Mouse (Mus musculus) retina, postnatal 7 days (tissue): ENCODE data around the gene Bhmt2.

Experiments
- DNase-seq: peaks from one replicate; pipeline ENCODE4 v3.0.0-alpha.2; 2012; ENCODE audit warnings: low read depth, low spot score

The Bhmt2 gene

DNA sequence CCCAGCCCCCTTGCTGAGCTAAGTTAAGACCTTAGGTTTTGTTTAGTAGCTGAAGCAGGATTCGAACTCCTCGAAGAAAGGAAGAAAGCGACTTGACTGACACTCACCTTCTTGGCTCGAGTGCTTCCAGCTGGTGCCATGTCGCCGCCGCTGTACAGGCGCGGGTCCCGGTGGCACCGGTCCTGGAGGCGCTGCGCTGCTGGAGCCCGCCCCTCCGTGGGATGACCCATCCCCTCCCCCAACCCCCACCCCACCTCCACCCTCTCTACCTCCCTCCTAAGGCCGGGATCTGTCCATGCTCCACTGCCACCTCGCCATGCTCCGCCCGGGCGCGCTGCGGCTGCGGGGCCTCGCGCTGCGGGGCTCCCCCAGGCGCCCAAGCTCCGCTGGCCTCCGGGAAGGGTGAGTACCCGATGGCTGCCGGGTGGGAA, at the start of gene Bhmt2, which contains the start of gene Dmgdh:
Gene Bhmt2 (minus strand): TSS at position 172 of the 431 bp plus-strand sequence.
Gene Dmgdh (plus strand): TSS at position 303 of the 431 bp plus-strand sequence.
- no peak for DNase-seq

DNA sequence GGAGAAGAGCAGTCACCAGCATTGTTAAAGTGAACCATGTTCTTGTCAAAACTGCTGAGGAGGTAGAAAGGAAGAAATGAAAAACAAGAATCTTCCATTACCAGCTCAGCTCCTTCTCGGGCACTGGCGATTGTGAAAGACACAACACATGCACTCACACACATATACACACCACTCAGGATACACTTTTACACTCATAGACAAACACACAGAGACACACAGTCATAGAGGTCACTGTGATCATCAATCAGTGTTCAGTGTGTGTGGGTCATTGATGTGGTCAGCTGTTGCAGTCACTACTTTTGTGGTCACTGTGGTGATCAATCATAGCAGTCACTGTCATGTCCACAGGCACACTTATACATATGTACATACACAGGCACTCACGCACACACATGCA, 49.4 kb upstream of the Bhmt2 start:
- DNase-seq: no peak

DNA sequence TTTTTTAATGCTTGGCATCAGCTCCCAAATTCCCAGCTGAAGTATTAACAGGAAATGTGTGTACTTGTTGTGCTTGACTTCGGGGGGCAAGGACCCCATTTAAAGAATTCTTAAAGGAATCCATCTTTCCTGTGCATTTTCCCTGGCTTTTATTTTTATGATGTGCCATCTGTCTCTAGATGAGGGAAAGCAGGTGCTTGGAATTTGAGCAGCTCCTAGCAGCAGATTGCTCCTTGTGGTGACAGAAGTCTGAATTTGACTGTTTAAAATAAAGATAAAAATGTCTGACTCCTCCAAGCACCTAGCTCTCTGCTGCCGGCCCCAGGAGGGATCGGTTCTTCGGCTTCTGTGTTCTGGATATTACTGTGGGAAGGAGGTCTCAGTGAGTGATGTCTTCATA, 47.8 kb upstream of the Bhmt2 start:
- no peak for DNase-seq

DNA sequence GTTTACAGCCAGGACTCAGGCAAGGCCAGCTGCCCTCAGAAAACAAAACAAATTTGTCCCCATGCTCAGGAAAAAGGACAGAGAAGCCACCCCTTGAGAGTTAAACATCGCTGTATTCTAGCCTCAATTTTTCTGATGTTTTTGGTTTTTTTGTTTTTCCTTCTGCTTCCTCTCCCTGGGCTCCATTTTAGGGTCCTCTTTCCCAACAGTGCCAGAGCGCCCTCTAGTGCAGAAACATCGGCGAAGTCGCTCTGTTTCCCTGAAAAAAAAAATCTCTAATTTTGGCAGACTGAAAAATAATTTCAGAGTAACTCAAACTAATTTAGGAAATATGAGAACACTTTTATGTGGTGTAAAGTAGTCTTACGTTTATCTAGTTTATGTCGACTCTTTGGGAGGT, 44.8 kb upstream of the Bhmt2 start:
- DNase-seq: peak; percentile 54

DNA sequence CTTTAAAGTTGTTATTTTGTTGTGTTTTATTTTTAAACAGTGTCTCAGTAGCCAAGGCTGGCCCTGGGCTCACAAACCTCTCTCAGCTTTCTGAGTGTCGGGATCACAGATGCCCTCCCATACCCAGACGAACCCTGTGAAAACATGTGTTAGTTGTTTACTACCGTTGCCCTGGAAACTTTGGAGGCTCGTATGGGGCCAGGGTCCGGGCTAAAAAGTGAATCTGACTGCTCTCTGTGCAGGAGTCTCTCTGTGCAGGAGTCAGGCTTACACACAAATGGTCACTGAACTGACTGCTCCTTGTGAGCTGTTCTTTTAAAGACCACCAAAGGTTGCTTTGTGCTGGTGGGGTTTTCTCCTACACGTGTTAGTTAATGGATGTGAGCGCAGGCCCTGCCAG, 43.0 kb upstream of the Bhmt2 start:
- no peak for DNase-seq

DNA sequence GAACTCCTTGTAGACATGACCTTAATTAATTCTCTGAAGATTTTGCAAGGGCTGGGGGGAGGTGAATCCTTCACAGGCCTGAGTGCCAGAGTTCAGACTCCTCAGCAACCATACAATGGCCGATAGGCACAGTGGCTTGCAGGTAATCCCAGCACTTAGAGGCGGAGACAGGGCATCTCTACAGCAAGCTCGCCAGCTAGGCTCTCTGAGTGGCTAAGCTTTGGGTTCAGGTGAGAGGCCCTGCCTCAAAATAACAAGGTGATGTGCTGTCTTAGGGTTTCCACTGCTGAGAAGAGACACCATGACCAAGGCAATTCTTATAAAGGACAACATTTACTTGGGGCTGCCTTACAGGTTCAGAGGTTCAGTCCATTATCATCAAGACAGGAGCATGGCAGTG, 39.7 kb upstream of the Bhmt2 start:
- no peak for DNase-seq

DNA sequence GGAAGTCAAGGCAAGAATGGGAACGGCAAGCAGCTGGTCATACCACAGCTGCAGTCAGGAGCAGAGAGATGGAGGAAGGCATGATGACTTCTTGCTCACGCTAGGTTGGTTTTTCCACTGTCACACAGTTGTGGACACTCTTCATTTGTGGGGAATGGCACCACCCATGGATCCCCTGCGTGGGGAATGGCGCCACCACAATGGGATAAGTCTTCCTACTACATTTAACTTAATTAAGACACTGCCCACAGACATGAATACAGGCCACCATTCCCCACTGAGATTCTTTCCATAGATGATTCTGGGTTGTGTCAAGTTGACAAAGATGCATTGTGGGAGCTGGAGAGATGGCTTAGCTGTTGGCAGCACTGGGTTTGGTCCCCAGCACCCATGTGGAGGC, 38.3 kb upstream of the Bhmt2 start:
- DNase-seq: no peak

DNA sequence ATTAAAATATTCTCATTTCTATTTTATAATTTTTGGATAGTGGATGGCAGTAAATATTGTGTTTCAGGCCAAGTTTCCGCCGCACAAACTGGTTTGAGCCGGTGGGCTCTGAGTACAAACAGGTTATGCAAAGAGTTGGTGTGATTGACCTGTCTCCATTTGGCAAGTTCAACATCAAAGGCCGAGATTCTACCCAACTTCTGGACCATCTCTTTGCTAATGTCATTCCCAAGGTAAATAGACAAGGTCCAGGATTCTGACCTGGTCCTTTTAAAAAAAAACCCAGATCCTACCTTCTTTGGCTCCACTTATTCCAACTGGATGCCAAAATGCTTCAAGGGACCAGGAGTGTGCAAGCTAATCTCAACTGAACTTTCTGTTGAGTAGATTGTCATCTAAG, 37.1 kb upstream of the Bhmt2 start:
- DNase-seq: no peak

DNA sequence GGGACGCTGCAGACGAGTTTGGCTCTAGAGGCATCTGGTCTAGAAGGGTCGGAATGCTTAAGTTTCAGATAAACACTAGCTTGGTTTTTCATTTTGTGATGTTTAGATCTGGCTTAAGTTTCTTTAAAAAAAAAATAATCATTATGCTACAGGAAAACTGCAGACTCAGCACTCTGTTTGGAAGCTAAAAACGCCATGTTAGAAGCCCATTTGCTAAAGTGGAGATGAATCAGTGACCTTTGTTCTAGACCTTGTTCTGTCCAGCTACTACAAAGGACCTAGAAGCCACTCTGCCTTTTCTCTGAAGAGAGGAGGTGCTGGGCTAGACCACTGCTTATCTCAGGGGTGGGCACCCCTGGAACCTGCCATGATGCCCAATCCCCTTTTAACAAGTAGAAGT, 36.2 kb upstream of the Bhmt2 start:
- no peak for DNase-seq

DNA sequence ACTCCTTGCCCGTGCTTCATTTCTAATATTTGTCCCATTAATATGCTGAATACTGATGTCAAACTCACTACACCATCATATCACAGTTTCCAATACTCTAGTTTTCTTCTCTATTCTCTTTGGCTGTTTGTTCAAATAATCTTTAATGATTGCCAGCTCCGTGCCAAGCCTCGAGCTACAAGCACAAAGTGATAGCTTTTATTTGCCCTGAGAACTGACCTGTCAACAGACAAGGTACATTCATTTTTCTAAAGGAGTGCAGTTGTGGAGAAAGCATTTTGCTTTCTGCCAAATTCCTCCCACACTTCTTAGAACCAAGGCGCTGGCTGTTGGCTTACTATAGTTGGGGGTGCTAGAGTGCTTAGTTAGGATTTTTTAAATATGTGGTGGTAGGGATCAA, 33.2 kb upstream of the Bhmt2 start:
- DNase-seq: no peak

DNA sequence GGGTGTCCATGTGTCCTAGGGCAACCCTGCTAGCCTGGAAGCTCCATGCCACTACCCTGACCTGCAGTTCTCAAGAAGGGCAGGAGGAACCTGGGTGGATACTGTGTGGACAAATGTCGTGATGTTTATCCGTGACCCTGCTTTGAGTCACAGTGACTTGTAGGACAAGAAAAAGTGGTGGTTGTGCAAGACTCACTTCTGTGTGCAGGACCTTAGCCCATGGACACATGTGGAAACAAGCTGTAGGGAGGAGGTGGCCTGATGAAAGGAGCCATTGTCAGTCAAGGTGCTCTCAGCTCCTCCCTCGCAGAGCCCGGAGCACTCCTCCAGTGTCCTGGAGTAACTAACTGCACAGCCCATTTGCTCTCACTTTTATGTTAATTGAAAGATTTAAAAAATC, 31.6 kb upstream of the Bhmt2 start:
- DNase-seq: no peak

DNA sequence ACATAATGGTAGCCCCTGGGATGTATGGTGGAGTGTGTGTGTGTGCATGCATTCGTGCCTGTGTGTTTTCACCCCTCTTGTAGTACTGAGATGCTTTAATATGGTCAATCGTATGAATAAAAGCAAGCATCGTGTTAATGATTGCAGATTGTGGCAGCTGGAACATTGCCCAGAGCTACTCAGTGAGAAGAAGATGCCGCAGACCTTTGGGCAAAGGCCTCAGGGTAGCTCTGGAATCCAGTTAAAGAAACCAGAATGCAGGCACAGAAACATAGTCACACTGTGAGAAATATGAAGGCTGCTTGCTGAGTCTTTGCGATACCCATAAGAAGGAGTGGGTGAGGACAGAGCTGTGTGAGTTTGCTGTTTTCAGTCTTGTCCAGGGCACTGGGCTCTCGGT, 24.8 kb upstream of the Bhmt2 start:
- DNase-seq: no peak

DNA sequence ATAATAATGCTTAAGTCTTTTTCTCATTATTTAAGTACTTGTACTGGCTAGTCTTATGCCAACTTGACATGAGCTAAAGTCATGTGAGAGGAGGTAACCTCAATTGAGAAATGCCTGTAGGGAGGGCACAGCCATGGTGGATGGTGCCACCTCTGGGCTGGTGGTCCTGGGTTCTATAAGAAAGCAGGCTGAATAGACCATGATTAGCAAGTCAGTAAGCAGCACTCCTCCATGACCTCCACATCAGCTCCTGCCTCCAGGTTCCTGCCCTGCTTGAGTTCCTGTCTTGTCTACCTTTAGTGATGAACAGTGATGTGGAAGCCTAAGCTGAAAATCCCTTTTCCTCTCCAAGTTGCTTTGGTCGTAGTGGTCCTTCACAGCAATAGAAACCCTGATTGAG, 16.7 kb upstream of the Bhmt2 start:
- no peak for DNase-seq

DNA sequence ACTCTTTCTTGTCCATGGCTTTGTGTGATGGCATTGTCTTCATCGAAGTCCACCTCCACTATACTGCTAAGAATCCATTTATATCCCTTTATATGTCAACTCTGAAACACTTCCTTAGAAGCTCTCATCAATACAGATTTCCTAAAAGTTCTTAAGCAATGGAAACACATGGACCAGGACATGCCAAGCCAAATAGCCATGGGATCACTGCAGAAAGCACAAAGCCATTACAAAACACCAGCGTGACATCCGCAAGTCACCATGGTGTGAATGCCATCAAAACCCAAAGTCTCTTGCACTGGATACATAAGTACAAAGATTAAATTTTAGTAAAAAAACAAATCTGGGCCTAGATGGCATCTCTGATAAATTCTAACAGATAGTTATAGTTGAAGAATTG, 15.5 kb upstream of the Bhmt2 start:
- DNase-seq: no peak

DNA sequence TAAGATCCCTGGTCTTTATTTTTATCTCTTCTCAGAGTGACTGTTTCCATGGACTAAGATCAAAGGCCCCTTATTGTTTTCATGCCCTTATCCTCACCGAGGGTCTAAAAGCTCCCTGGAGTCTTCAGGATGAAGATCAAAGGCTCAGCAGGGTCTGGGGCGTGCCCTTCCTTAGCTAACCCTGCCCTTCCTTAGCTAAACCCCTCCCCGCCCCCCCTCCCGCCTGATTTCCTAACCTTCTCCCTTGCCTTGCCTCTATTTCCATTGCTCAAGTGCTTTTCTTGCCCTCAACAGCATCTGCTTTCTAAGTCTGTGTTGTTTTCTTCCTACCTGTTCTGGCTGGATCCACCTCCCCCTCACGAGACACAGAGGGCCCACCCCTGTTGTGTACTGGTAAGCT, 13.2 kb upstream of the Bhmt2 start:
- DNase-seq: no peak

DNA sequence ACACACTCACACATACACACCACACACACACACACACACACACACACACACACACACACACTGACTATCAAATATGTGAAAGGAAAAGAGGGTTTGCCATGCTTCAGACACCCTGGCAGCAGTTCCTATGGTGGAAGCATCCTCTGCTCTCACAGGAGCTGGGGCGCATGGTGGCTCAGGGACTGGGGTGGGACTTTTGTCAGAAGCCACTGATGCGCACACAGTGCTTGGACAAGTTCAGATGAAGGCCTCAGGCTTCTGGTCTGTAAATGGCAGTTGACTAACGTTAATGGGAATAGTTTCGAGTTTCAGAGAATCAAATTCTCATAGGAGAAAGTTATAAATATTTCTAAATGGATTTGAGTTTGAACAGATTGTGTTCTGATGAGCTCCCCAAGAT, 11.1 kb upstream of the Bhmt2 start:
- DNase-seq: no peak

DNA sequence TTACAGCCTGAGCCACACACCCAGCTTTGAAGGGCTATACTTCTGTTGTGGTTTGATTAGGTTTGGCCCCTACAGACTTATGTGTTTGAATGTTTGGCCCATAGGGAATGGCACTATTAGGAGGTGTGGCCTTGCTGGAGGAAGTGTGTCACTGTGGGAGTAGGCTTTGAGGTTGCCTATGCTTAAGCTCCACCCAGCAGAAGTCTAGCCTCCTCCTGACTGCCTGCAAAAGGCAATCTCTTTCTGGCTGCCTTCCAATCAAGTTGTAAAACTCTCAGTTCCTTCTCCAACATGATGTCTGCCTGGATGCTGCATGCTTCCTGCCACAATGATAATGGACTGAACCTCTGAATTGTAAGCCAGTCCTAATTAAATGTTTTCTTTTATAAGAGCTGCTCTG, 9.2 kb upstream of the Bhmt2 start:
- no peak for DNase-seq

DNA sequence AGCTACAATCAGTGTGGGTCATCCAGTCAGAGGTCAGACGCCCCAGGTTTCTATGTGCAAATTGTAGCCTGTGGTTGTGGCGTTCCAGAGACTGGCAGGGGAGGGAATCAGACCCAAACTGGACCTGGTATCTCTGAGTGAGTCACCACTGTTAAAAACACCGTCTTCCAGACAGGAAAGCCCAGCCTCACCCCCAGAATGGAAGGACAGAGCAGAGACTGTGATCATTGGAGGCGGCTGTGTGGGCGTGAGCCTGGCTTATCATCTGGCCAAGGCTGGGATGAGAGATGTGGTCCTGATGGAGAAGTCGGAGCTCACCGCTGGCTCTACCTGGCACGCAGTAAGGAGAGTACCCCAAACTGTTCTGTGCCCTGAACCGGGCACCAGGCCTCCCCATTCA, 2.8 kb upstream of the Bhmt2 start:
- no peak for DNase-seq

DNA sequence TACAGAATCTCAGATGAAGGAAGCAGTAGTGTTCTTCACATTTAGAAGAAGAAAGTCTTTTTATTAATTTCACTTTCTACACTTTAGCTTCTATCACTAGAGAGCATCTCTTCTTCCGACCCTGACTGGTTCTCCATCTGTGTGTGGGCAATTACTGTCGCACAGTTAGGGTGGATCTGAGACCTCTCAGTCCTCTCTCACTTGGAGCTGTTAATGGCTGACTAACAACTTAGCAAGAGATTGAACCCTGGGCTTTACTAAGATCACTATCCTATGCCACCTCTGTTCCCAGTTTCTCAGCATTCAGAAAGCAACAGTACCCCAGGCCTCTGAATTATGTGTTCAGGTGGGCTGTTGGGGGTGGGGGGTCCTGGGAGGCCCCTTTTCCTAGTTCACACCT, 806 bp downstream of the Bhmt2 start:
- no peak for DNase-seq

DNA sequence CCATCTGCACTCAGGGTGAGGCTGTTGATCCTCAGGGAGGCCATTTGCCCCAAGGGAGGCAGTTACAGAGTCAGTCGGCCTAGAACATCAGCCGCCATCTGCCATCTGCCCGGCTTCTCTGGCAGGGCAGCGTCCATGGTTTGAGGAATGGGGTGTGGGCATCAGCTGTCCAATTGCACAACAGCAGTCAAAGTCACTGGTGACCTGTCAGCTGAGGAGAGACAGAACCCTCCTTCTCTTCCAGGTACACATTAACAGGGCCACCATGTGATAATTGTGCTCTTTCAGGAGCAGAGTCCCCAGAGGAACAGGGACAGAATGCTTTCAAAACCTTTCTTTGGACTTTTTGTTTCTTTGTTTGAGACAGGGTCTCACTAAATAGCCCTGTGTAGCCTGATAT, 1.7 kb downstream of the Bhmt2 start:
- no peak for DNase-seq

DNA sequence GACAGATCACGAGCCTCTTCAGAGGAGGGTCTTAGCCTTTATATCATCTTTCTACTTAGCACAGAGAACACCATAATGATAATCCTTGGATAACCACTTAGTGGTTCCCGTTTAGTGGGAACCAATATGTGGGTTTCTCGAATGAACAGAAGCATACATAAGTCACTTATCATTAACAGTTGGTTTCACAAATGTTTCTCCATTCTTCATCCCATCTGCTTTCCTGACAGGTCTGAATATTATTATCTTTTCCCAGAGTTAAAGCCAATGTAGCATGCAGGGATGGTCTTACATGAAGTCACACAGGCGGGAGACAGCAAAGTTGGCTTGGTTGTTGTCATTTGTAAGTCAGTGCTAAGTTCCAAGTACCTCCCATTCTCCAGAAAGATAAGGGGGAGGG, 6.5 kb downstream of the Bhmt2 start:
- no peak for DNase-seq

DNA sequence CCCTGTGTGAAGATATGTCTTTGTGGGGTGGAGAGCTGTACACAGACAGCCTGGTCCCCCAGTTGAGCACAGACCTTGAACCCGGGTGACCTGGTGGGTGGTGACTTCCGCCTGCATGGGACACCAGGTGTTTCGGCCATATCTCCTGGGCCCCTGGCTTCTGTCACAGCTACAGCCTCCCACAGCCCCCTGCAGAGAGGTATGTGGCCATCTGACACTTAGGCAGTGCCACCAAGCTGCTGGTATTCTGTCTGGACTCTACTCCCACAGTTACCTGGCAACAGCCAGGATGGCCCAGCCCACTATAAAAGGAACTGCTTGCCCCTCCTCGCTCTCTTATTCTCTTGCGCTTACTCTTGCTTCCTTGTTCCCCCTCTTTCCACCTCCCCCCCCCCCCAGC, 16.2 kb downstream of the Bhmt2 start:
- DNase-seq: no peak

DNA sequence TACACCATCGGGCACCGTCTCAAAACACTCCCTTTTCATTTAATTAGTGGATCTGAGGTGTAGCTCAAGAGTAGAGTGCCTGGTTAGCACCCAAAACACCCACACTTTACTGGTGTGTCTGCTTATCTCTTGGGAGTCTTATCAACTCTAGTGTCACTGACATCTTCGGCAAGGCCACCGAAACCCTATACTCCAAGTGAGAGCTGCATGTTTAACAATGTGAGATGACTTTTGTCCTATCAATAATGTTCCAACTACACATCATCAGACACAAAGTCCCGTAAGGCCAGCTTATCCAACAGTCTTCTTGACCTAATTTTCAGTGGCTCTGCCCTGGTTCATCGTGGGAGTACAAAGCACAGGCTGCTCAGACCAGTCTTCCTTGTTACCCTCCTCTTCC, 20.7 kb downstream of the Bhmt2 start:
- no peak for DNase-seq

DNA sequence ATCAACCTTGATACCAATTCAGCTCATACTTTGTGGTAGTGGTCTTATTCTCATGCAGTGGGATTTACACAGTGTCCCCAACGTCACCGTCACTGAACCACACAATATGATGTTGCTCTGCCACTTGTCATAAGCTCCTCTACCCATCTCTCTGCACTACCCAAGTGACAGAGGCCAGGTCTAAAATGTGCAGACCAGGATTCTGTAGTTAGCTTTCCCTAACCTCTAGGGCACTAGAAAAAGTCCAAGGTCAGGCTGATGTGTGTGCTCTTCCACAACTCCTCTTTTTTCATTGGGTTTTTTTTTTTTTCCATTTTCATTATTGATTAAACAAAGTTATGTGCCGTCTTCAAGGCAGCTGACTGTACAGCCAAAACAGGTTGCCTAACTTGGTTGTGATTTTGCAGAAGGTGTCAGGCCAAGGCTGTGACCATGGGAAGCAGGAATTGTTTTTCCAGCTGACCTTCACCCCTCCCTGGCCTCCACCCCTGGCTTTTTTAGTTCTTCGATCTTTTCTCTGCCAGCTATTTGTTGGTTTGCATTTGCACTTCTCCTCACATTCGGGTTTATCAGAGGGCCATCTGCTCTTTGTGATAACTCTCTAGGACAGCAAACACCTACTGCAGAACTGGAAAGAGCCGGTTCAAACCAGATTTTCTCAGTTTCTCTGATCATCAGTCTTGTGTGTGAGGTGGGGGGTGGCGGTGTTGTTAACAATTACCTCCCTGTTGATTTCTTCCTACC, 25.5 kb downstream of the Bhmt2 start:
- DNase-seq: no peak
